Mouse (Mus musculus) lung, adult 2 months (tissue): ENCODE data around the gene Lrrc41.

Experiments
- CTCF ChIP-seq: fragments of 200-500 bp; IDR thresholded peaks from 2 replicates; pipeline ENCODE4 v1.5.1; 2011; ENCODE audit warnings: mild to moderate bottlenecking, low read length, control low read depth; ENCODE audit not compliant: insufficient read depth
- POLR2A ChIP-seq: fragments of 200-500 bp; IDR thresholded peaks from 2 replicates; pipeline ENCODE4 v1.6.1; 2011; ENCODE audit warnings: low read depth, mild to moderate bottlenecking, control low read depth, low read length, borderline replicate concordance; ENCODE audit errors: extremely low read depth

DNA sequence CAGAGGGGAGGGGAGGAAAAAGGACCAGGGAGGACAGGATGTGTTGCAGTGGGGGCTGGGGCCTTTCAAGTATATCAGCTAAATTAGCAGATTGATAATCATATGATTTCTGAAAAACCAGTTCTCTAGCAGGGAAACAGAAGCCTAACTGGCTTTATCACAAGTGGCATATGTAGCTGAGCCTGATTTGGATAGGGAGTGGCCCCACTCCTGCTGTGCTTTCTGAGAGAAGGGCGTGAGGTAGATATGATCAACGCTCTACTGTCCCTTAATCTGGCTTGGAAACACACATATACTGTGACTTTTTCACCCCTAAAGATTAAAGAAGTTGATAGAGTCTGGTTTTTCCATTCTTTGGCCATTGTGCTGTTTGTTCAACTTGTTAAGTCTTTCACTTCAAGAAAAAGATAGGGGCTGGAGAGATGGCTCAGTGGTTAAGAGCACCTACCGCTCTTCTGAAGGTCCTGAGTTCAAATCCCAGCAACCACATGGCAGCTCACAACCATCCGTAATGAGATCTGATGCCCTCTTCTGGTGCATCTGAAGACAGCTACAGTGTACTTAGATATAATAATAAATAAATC, 50.8 kb downstream of the Lrrc41 start:
- TF ChIP-seq CTCF (no peak), POLR2A (no peak)
